Mouse (Mus musculus): ENCODE results near the gene Gas2l1.

- TF ChIP-seq CTCF (conservative IDR thresholded peaks at IDR 0.05; ENCODE audit: insufficient read depth, insufficient read length, low read depth, low read length) (no peak), POLR2A (IDR thresholded peaks at IDR 0.05; ENCODE audit: low read depth, low read length) (no peak)
These were observed 658 bp downstream of the Gas2l1 start for GRCm38 (mm10) chr11:5064282-5065055.

Measured in kidney, adult 2 months (tissue).